Mouse (Mus musculus) limb, embryonic 10.5 days (tissue): ENCODE measurements at regions not wholly inside any gene's neighbourhood (a gene's known extent, or its start where the extent isn't known, plus 50 kb on each side); places are given as distances from the start of the nearest gene placed in this dataset.

Source experiments
- DNase-seq: peaks from one replicate; pipeline ENCODE4 v3.0.0-alpha.2; 2017; ENCODE audit warnings: low spot score
- H3K27ac ChIP-seq: fragments of 300-500 bp; sonication (generic); 2 replicates; pipeline ENCODE4 v1.5.1; 2016; ENCODE audit warnings: mild to moderate bottlenecking
- H3K27me3 ChIP-seq: fragments of 300-500 bp; sonication (generic); 2 replicates; pipeline ENCODE4 v1.6.1; 2016; ENCODE audit warnings: low read depth, mild to moderate bottlenecking; ENCODE audit not compliant: poor library complexity, severe bottlenecking
- H3K36me3 ChIP-seq: fragments of 300-500 bp; sonication (generic); 2 replicates; pipeline ENCODE4 v1.6.1; 2016; ENCODE audit warnings: mild to moderate bottlenecking, moderate library complexity
- H3K4me1 ChIP-seq: fragments of 300-500 bp; sonication (generic); 2 replicates; pipeline ENCODE4 v1.6.1; 2016
- H3K4me3 ChIP-seq: fragments of 300-500 bp; sonication (generic); 2 replicates; pipeline ENCODE4 v1.5.1; 2016; ENCODE audit warnings: mild to moderate bottlenecking, moderate library complexity
- H3K9me3 ChIP-seq: fragments of 300-500 bp; sonication (generic); replicated peaks from 2 replicates; pipeline ENCODE4 v1.6.1; 2016; ENCODE audit warnings: mild to moderate bottlenecking
- WGBS: fragments of 180-500 bp; shearing (Covaris S2); methylation state at CpG from one replicate; pipeline ENCODE4 v1.1.7; 2016; 5-methylcytosine and 5-hydroxymethylcytosine counted together

DNA sequence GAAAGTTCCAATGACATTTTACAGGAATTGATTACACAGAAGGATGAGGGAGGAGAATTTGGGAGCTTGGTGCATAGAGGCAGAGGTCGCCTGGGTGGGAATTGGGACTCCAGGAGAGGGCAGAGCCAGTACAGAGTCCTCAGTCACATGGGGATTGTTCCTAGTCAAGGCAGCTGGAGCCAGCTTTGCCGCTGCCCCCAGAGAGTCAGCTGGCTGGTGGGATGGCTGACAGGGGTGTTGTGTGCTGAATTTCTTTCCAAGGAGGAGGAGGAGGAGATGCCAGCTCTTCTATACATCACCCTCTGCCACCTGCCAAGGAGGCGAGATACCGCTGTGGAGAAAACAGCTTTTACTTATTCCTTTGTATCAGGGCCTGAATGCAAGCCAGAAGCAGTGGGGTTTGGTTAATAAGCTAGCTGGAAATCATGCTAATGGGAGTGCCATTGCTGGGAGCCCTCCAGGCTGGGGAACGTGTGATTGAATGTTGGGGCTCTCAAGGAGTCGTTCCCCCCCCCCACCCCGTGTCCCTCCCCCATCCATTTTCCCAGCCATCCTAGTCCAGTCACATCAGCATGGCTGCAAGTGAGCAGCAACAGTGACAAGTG is 78.8 kb upstream of the Dlx2 start:
- Histone ChIP-seq H3K4me3 (no peak overlapping the region), H3K27ac (no peak overlapping the region), H3K27me3 (peaks cover 35% of the 10 kb centered on the region), H3K36me3 (no peaks in the 10 kb centered on the region), H3K9me3 (no peaks in the 10 kb centered on the region), H3K4me1 (peaks cover 41% of the 10 kb centered on the region)
- WGBS, result 75% methylated on average over 7 of the region's 7 CpGs
- DNase-seq, result no peak

DNA sequence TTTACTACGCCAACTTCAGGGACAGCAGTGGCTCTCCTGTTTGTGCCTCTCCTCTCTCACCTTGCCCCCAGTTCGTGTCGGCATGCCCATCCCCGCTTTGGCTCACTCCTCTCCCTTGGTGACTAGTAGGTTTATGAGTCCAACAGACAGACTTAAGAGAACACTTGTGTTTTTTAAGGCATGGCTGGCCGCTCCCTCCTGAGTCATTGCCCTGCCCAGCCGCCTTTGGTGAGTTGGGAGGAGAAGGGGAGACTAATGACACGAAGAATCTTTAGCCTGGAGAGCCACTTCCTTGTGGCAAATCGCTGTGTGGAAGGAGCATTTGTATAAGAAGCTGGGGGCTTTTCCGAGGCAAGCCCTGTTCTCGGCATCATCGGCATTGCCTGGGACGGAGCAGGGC is 79.8 kb upstream of the Dlx2 start:
- peaks cover 38% of the 10 kb centered on the region for H3K27me3 ChIP-seq
- H3K9me3 ChIP-seq, result no peaks in the 10 kb centered on the region
- H3K4me3 ChIP-seq, result no peak overlapping the region
- WGBS, result 66% methylated on average over 12 of the region's 12 CpGs
- H3K4me1 ChIP-seq, result peaks cover 43% of the 10 kb centered on the region
- no peak overlapping the region for H3K27ac ChIP-seq
- no peak for DNase-seq
- no peaks in the 10 kb centered on the region for H3K36me3 ChIP-seq

DNA sequence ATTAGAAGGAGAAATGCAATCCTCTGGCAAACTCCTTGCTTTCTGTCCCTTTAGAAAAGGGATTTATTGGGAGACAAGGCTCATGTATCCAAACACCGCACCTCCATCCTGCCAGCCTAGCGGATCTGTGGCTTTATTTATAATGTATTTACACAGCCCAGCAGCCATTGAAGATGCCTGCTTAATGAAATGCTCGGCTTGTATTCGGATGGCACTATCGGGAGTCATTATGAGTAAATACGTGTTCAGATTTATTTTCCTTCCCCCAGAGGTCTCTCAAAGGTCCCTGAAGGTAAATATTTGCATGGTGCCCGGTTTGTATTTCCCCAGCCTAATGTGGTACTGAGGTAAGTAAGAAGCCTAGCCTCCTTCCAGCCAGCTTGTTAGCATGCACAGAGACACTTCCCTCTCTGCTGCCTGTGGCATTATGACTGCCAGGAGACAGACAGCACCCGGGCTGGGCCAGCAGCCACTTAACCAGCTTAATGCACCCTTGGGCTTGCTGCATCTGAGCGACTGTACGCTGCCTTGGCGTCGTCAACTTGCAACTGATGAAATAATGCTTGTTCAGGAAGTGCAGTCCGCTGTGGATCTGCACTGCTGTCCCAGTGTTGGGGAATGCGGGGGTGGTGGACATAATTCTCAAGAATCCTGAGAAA is 80.7 kb upstream of the Dlx2 start:
- peaks cover 43% of the 10 kb centered on the region for H3K4me1 ChIP-seq
- H3K27me3 ChIP-seq, result peaks cover 38% of the 10 kb centered on the region
- WGBS, result 73% methylated on average over 14 of the region's 14 CpGs
- no peaks in the 10 kb centered on the region for H3K9me3 ChIP-seq
- no peak overlapping the region for H3K27ac ChIP-seq
- H3K4me3 ChIP-seq, result no peak overlapping the region
- DNase-seq, result no peak
- H3K36me3 ChIP-seq, result no peaks in the 10 kb centered on the region

DNA sequence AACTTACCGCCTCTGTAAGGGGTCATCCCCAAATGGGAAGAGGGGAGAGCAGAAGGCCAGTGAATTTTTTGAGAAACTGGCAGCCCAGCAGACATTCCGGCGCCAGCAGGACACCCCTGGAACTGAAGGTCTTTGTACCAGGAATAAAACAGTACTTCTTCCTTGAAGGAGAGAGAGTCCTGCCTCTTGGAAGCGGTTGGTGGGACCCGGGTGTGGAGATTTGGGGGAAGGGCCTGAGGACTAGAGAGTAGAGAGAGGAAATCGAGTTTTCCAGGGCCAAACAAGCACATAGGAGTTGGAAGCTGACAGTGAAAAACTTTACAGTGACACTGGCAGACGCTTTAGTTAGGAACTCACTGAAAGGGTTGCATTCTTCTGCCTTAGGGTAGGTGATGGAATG is 82.3 kb upstream of the Dlx2 start:
- Histone ChIP-seq H3K4me1 (peaks cover 39% of the 10 kb centered on the region), H3K36me3 (no peaks in the 10 kb centered on the region), H3K9me3 (no peaks in the 10 kb centered on the region), H3K27ac (peak overlapping the region; percentile 61), H3K27me3 (peaks cover 38% of the 10 kb centered on the region), H3K4me3 (peak overlapping the region; percentile 50)
- 7% methylated on average over 7 of the region's 7 CpGs for WGBS
- no peak for DNase-seq

DNA sequence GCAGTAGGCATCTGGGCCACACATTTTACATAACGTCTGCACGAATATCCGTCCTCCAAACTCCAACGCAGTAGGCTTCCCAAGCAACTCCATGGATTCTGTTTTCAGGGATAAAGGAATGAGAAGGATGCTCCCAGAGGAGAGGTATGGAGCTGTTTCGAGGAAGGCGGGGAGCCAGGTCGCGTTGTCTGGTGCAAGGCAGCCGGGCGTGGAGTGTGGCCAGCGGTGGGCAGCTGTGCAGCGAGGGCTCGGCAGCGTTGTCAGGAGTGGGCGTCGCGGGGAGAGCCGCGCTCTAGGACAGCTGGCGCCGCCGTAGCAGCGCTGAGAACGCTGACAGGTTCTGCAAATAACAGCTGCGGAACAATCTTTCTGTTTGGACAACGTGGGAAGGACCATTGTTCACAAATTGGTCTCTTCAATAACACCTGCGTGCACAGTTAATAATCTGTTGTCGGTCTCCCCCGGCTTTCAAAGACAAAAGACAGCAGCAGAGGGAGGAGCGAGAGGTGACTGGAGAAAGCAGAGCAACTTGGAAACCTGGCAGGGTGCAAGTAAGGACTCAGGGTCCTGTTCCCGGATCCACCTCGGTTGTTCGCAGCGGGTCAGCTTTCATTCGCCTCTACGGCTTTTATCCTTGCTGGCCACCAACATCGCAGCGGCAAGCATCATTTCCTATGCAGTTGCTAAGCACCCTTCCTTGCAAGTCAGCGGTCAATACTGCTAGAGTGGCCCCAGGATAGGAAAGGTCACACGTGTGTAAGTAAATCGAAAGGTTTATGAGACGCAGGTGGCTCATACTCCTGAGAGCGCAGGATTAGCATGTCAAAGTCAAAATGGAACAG is 83.0 kb upstream of the Dlx2 start:
- WGBS, result under 1% methylated on average over 43 of the region's 43 CpGs
- H3K27ac ChIP-seq, result peak overlapping the region; percentile 61
- H3K4me3 ChIP-seq, result peak overlapping the region; percentile 50
- peak; percentile 60 for DNase-seq
- H3K4me1 ChIP-seq, result peaks cover 39% of the 10 kb centered on the region
- H3K27me3 ChIP-seq, result peaks cover 38% of the 10 kb centered on the region
- no peaks in the 10 kb centered on the region for H3K36me3 ChIP-seq
- H3K9me3 ChIP-seq, result no peaks in the 10 kb centered on the region

DNA sequence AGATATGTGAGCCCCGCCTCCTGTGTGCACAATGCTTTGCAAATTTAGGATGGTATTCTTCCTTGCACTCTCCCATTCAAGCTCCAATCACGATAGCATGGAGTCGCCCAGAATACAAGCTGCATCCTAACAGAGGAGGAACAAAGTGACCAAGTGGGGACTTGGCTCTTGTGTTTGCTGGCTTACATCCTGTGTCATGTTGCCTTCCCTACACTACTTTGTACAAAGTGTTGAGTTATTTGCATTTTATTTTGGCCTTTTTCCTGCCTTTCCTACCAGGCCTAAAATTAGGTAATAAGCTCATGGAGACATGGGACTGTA is 83.5 kb upstream of the Dlx2 start:
- H3K27me3 ChIP-seq, result peaks cover 38% of the 10 kb centered on the region
- no peak overlapping the region for H3K27ac ChIP-seq
- H3K4me3 ChIP-seq, result peak overlapping the region; percentile 50
- WGBS, result 13% methylated on average over 3 of the region's 3 CpGs
- no peak for DNase-seq
- no peaks in the 10 kb centered on the region for H3K36me3 ChIP-seq
- H3K9me3 ChIP-seq, result no peaks in the 10 kb centered on the region
- peaks cover 39% of the 10 kb centered on the region for H3K4me1 ChIP-seq

DNA sequence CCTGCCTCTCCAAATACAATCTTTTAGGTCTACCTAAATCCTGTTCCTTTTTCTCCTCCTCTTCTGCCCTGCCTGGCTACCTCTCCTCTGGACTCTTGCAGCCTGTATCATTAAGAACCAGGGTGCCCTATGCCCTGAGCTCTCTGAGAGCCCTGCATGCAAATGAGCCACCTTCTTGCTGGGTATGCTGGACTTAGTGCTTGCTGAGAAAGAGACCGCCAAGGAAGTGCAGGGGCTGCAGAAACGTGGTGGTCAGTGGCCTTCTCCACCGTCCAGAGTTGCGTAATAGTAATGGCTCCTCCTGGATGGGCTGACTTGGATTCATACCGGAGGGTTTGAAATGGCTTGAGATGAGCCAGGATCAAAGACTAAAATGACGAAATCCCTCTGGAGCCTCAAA is 86.9 kb upstream of the Dlx2 start:
- Histone ChIP-seq H3K4me3 (no peak overlapping the region), H3K36me3 (no peaks in the 10 kb centered on the region), H3K4me1 (peaks cover 21% of the 10 kb centered on the region), H3K27ac (no peak overlapping the region), H3K27me3 (peaks cover 16% of the 10 kb centered on the region), H3K9me3 (no peaks in the 10 kb centered on the region)
- DNase-seq, result no peak
- 79% methylated on average over 6 of the region's 6 CpGs for WGBS

DNA sequence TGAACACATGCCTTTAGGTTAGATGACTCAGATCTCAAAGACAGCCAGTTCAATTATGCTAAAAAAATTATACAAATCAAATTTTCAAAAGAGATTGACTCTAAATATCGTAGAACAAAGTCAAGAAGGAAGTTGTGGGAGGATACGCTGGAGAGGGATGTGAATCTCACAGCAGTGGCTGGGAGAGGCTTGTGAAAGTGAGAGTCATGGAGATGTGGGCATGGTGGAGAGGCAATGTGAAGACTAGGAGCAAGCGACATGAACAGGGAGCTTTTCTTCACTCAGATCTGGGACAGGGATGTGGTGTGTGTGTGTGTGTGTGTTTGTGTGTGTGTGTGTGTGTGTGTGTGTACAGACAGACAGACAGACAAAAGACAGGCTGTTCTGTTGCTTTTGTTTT is 87.9 kb upstream of the Dlx2 start:
- peaks cover 11% of the 10 kb centered on the region for H3K27me3 ChIP-seq
- no peak overlapping the region for H3K27ac ChIP-seq
- H3K9me3 ChIP-seq, result no peaks in the 10 kb centered on the region
- no peak overlapping the region for H3K4me3 ChIP-seq
- DNase-seq, result no peak
- WGBS, result 82% methylated on average over 3 of the region's 3 CpGs
- no peaks in the 10 kb centered on the region for H3K36me3 ChIP-seq
- peaks cover 11% of the 10 kb centered on the region for H3K4me1 ChIP-seq

DNA sequence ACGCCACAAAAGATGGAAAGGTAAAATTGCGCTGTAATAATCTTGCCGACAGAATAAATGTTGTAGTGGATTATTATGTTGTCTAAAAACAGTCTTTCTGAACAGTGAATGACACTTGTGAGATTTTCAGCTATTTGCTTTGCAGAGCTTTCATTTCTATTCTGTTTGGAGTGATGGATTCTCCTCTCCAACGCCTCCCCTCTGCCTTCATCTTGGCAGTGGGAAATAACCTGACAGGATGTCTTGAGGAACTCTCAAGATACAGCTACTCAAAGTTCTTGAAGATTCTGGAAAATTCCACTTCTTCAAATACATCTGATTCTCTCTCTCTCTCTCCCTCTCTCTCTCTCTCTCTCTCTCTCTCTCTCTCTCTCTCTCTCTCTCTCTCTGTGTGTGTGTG is 89.6 kb upstream of the Dlx2 start:
- no peaks in the 10 kb centered on the region for H3K27me3 ChIP-seq
- H3K4me1 ChIP-seq, result no peaks in the 10 kb centered on the region
- no peak overlapping the region for H3K4me3 ChIP-seq
- no peaks in the 10 kb centered on the region for H3K9me3 ChIP-seq
- DNase-seq, result no peak
- WGBS, result 87% methylated on average over 4 of the region's 4 CpGs
- H3K27ac ChIP-seq, result no peak overlapping the region
- H3K36me3 ChIP-seq, result no peaks in the 10 kb centered on the region

DNA sequence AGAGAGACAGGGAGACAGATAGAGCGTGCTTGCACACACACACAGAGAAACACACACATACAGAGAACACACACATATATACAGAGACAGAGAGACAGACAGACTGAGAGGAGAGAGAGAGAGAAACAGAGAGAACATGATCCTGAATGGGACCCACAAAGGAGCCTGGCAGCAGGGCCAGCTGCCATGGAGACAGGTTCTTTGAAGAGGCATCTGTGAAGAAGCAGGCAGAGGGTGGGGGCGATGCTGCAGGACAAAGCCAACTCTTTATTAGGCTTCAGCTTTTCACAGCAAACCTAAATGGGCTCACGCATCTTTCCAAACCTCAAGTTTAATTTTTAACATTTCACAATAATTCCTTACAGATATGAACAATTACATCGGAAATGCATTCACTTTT is 90.0 kb upstream of the Dlx2 start:
- no peak overlapping the region for H3K4me3 ChIP-seq
- no peak for DNase-seq
- H3K4me1 ChIP-seq, result no peaks in the 10 kb centered on the region
- no peaks in the 10 kb centered on the region for H3K36me3 ChIP-seq
- H3K9me3 ChIP-seq, result no peaks in the 10 kb centered on the region
- WGBS, result 81% methylated on average over 4 of the region's 4 CpGs
- H3K27ac ChIP-seq, result no peak overlapping the region
- H3K27me3 ChIP-seq, result no peaks in the 10 kb centered on the region

DNA sequence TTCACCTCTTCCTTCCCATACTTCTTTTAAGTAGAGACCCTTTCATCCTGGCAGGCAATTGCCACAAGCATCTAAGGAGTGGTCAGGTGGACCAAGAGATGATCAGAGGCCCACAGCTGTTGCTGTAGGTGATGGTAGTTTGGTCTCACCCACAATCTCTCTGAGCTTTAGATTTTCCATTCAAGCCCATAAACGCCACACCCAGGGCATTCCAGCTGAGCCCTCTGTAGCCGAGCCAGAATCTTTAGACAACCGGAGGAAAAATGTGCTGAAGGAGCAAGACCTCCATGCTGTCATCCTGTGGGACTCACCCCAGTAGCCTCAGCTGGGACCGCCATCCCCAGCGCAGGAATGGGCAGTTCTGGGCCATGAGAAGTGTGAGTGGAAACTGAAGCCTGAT is 93.7 kb upstream of the Dlx2 start:
- DNase-seq, result no peak
- no peak overlapping the region for H3K4me3 ChIP-seq
- WGBS, result 91% methylated on average over 5 of the region's 5 CpGs
- no peaks in the 10 kb centered on the region for H3K27me3 ChIP-seq
- H3K36me3 ChIP-seq, result no peaks in the 10 kb centered on the region
- no peaks in the 10 kb centered on the region for H3K9me3 ChIP-seq
- H3K4me1 ChIP-seq, result peaks cover 6% of the 10 kb centered on the region
- H3K27ac ChIP-seq, result no peak overlapping the region

DNA sequence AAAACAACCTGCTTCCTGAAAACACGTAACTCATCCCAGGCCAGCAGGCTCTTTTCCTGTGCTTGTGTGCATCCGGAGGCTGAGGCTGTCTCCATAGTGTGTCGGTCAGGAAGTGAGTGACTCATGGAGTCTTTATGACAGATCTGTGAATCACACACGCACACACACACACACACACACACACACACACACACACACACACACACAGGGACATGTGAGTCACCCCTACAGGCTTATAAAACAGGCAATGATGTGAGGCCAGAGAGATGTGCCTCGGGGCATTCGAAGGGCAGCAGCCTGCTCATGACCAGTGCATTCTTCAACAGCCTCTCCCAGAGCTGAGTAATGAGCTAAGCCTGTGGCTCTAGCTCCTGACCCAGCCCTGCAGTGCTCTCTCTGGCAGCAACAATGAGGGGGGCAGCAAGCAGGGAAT is 97.5 kb upstream of the Dlx2 start:
- no peak for DNase-seq
- Histone ChIP-seq H3K36me3 (no peaks in the 10 kb centered on the region), H3K4me1 (peaks cover 14% of the 10 kb centered on the region), H3K27ac (peak overlapping the region; percentile 27; the same call in 1 of the 2 replicates), H3K27me3 (no peaks in the 10 kb centered on the region), H3K4me3 (no peak overlapping the region), H3K9me3 (no peaks in the 10 kb centered on the region)
- WGBS, result 63% methylated on average over 6 of the region's 6 CpGs

DNA sequence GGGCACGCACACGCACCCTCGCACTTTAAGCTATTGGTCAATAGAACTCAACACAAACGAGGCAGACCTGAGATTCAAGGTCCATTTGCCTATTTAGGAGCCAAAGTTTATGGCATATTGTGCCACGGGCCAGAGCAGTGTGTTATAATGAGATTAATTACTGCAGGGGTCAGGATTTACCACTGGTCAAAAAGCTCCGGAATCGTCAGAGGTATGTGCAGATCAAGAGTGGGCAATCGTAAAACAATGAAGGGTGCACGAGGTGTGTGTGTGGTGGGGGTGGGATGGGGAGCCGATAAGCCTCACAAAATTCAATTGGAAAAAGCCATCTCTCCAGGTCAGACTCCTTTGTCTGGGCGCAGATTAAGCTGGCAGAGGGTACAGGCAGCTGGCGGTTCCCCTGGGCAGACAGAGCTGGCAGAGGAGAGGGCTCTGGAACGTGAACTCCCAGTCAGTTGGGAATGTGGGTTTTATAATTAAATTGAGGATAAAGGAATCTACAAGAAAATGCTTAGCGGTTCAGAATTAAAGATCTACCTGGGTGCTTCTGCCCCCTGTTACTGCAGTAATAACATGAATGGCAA is 97.4 kb upstream of the Itga6 start:
- DNase-seq, result no peak
- WGBS, result 79% methylated on average over 14 of the region's 14 CpGs

More for the DNA sequence above, 97.4 kb upstream of the Itga6 start:
- no peak overlapping the region for H3K4me3 ChIP-seq
- no peaks in the 10 kb centered on the region for H3K27me3 ChIP-seq
- no peak overlapping the region for H3K27ac ChIP-seq
- peaks cover 29% of the 10 kb centered on the region for H3K4me1 ChIP-seq
- H3K9me3 ChIP-seq, result no peaks in the 10 kb centered on the region
- no peaks in the 10 kb centered on the region for H3K36me3 ChIP-seq
